Mouse (Mus musculus): ENCODE results near the gene Bicc1.

The Bicc1 gene

GRCm38 (mm10) chr10:71052748-71053147 is 106.8 kb downstream of the Bicc1 start:
- no peak for DNase-seq (ENCODE audit: low spot score)

GRCm38 (mm10) chr10:71052208-71052607 is 107.3 kb downstream of the Bicc1 start:
- DNase-seq (ENCODE audit: low spot score), result no peak

- DNase-seq (ENCODE audit: low spot score), result no peak
Observed at GRCm38 (mm10) chr10:71050722-71051333, 108.7 kb downstream of the Bicc1 start.

DNA sequence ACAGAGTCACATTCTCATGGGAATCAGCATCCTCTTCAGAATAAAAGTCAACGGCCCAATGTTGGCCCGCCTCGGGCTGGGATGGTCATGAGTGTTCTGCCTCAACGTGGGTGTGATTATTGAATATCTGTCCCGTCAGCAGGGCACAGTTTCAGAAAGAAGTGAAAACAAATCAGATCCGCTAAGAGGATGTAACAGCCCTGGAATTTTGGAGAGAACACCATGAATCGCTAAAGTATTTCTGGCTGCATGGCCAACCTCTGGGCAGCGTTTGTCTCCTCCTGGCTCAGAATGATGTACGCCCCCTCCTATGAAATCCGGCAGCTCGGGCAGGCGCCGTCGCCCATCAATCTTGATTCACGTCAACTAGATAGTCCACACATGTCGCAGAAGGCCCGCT is 110.2 kb downstream of the Bicc1 start:
- peak; percentile 34 for DNase-seq (ENCODE audit: low spot score)

- no peak for DNase-seq (ENCODE audit: low spot score)
Observed at GRCm38 (mm10) chr10:71044410-71044809, 115.1 kb downstream of the Bicc1 start.

GRCm38 (mm10) chr10:71041874-71042273 is 117.6 kb downstream of the Bicc1 start:
- no peak for DNase-seq (ENCODE audit: low spot score)

- no peak for DNase-seq (ENCODE audit: low spot score)
Observed at GRCm38 (mm10) chr10:71036484-71036883, 123.0 kb downstream of the Bicc1 start.

DNA sequence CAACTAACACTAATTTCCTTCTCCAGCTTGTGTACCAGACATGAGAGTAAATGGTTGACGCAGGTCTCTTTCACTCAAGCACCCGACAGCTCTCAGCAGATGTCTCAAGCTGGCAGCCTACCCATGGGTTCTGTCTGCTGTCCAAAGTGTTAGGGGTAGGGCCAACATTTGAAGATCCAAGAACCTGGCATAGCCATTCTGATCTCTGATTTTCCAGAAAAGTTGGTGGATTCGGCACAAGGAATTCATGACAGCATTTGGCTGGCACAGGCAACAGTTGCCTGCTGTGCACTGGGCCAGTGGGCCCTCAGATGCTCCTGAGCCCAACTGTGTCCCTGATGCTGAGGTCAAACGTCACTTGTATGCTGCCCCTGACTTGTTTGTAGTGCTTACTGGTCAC is 130.5 kb downstream of the Bicc1 start:
- DNase-seq (ENCODE audit: low spot score), result no peak

DNA sequence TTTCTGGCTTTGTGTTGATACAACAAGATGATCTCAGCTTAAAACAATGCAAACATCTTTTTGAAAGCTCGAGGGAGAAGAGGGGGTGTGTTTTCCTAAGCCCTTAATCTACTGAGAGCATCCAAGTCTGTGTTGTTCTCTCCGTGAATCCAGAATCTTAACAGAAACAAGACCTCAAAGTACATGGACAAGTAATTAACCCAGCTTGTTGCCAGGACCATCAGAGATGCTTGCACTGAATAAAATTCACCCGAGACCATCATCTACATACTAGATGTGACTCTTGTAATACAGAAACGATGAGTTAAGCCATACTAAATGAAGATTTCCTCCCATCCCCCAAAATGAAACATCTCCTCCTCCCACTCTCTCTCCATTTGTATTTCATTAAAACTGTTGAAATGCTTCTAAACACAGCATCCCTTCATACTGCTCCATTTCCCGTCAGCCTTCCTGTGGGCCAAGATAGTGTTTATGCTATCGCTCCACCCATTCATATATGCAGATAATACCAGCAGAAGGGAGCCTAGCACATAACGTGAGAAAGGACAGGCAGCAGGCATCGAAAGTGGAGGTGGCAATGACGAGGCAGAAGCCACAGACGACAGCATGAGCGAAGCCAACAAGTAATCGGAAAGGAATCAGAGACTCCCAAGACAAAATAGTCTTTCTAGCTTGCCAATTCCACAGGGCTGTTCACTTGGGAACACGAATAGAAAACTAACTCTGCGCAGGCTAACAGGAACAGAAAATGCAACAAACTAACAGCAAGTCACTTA is 131.2 kb downstream of the Bicc1 start:
- no peak for DNase-seq (ENCODE audit: low spot score)

- peak; percentile 28 for DNase-seq (ENCODE audit: low spot score)
Observed at GRCm38 (mm10) chr10:71025131-71025894, 134.2 kb downstream of the Bicc1 start.

GRCm38 (mm10) chr10:71024681-71025080 is 134.8 kb downstream of the Bicc1 start:
- no peak for DNase-seq (ENCODE audit: low spot score)

DNA sequence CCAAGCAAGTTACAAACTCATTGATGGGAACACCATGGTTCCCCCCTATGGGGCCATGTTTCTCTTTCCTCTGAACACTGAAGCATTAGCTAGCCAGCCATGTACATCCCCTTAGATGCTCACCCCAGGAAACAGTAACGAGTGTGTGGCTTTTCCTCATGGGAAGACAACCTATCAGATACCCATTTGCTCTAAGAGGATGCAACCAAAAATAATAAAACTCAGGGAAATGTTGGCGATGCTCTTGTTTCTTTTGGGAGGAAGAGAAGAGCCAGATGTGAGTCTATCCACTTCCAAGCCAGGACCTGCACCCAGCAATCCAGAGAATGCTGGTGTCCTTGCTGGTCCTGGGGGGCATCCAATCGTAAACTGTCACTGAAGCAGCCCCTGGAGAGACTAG is 136.0 kb downstream of the Bicc1 start:
- no peak for DNase-seq (ENCODE audit: low spot score)

- no peak for DNase-seq (ENCODE audit: low spot score)
Observed at GRCm38 (mm10) chr10:71020459-71020858, 139.0 kb downstream of the Bicc1 start.

GRCm38 (mm10) chr10:71019836-71020235 is 139.7 kb downstream of the Bicc1 start:
- no peak for DNase-seq (ENCODE audit: low spot score)

- no peak for DNase-seq (ENCODE audit: low spot score)
Observed at GRCm38 (mm10) chr10:71009771-71010496, 149.6 kb downstream of the Bicc1 start.

- no peak for DNase-seq (ENCODE audit: low spot score)
Observed at GRCm38 (mm10) chr10:71008721-71009120, 150.8 kb downstream of the Bicc1 start.

DNA sequence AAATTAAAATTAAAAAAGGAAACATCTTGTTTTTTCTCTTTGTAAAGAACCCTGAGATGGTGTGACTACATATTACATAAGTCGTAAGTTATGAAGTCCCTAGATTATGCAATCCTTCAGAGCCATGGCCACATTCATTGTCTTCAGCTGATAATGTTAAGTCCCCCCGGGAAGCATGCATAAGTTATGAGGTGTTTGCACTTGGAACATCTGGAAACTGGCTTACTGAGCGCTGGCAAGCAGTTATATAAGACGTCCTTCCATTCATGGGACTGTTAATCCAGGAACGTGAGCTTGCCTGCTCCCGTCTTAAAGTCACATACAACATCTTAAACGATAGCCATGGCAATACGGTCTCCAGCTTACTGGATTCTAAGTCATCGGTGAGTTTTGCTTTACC is 151.5 kb downstream of the Bicc1 start:
- no peak for DNase-seq (ENCODE audit: low spot score)

DNA sequence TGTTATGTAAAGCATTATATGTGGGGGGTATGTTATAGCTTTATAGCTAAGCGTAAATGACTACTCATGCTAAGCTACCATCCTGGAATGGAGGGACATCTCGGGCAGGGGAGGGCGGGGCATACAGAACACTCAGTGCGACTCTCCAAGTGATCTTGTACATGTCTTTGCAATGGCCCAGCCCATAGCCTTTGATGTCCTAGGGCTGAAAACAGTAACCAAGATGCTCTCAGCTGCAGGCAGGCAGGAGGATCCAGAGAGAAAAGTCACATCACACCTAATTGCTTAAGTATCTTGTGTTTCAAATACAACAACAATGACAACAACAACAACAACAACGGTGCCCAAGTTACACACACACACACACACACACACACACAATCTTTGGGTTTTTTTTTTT is 152.0 kb downstream of the Bicc1 start:
- no peak for DNase-seq (ENCODE audit: low spot score)

GRCm38 (mm10) chr10:71007001-71007400 is 152.5 kb downstream of the Bicc1 start:
- DNase-seq (ENCODE audit: low spot score), result no peak

DNA sequence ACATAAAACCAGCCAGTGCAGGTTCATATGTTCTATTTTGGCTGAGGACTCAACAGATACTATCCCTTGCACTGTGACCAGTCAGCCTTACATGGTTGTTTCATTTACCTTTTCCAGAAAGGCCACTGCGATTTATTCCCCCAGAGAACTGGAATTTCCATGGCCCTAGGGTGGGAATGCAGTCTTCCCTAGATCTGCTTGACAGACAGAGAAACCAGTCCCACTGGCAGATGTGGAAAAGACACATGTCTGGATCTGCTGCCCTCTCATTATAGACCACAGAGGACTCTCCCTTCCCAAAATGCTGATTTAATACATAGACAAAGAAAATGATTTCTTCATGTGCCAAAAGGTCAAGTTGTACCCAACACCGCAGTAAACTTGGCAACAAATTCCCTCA is 156.6 kb downstream of the Bicc1 start:
- DNase-seq (ENCODE audit: low spot score), result no peak

- no peak for DNase-seq (ENCODE audit: low spot score)
Observed at GRCm38 (mm10) chr10:71002186-71002585, 157.3 kb downstream of the Bicc1 start.

DNA sequence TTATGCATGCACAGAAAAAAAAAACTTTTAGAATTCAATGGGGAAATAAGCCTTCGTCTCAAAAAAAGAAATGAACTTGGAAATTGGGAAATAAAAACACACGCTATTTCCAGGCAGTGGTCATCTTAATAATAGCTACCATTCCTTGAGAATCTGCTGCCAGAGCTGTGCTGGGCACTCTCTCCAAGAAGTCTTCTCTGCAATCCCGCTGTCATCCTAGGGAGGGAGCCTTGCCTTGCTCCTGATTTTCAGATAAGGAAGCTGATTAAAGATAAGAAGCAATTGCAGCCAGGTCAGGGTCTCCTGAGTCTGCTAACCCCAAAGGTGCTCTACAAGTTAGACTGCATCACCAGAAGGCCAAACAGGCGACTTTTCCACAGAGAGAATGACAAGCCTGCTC is 161.4 kb downstream of the Bicc1 start:
- DNase-seq (ENCODE audit: low spot score), result peak; percentile 29
